Mouse (Mus musculus) brain, adult 2 months (tissue): ENCODE results near the gene Stk33.

Experiments
- DNase-seq: peaks from one replicate; pipeline ENCODE4 v3.0.0; 2011; ENCODE audit warnings: low read depth, low spot score

Gene Stk33

DNA sequence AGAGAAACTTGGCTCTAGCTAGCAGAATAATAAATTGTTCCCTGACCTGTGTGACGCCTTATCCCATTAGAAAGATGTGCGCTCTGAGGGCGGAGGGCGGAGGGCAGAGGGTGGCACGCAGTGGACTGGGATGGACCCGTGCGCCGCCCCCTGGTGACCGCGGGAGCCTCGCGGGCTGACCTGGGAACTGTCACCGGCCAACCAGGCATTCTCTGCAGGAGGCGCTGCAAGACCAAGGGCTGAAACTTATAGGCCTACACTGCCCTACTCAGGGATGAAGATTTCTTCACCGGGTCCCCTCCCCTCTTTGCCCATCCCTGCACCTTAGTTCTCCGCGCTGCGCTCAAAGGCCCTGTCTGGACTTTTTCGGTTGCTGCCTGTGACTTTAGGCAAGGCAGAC, 197.6 kb downstream of the Stk33 start:
- DNase-seq, result no peak

- DNase-seq, result no peak
Measured at GRCm38 (mm10) chr7:109239346-109239745, 199.5 kb downstream of the Stk33 start.

GRCm38 (mm10) chr7:109238724-109239123, 200.2 kb downstream of the Stk33 start:
- no peak for DNase-seq

- DNase-seq, result no peak
Measured at GRCm38 (mm10) chr7:109234882-109235640, 203.8 kb downstream of the Stk33 start.

GRCm38 (mm10) chr7:109234476-109234875, 204.4 kb downstream of the Stk33 start:
- no peak for DNase-seq

DNA sequence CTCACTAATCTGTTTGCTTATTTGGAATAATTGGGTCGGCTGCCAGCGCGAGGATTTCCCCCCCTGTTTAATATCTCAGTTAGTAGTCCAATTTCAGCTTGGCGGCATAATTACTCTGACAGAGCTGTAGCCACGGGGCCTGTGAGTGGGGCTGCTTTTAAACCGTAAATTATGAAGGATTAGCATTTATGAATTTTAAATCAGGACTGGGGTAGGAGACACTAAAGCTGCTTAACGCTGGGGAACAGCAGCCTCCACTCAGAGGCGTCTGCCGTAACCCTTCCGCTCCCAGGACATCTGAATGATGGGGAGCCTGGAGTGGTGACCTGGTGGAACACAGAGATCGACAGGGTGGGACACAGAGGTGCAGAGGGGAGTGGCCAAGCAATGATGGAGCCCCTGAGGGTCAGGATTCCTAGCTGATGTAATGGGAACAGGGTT, 207.0 kb downstream of the Stk33 start:
- DNase-seq, result peak; percentile 21

DNA sequence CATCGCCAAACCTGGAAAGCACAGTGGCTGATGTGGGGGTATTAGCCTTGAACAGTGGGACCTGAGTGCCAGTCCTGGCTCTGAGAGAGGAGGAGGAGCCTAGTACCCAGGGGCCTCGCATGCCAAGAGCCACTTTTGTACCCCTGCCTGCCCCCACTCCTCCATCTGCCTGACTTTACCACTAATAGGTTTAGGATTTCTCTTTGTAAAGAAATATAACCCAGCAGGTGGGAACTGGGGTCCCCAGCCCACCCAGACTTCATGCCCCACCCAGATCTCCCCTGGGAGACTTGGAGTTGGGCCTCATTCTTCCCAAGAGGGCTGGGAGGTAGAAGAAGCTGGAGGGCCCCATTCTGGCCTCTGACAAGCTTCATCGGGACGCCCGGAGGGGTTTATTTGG, 207.6 kb downstream of the Stk33 start:
- DNase-seq, result no peak

DNA sequence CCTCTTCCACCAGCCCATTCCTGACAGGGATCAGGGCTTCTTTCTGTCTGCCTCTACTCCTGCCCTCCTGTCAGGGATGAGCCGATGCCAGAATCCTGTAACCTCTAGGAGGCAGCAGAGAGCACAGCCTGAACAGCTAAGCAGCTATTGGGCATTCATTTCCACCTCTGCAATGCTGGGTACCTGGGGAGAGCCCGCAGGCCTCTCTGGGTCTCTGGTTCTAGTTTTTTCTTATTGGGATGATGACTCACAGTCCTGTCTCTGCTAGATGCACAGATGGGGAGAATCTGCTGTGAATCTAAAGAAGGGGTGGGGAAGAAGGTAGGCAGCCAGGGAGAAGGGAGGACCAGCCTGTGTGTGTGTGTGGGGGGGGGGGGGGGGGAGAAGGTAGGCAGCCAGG, 208.1 kb downstream of the Stk33 start:
- peak; percentile 88 for DNase-seq
